Mouse (Mus musculus) erythroblast, embryonic 14.5 days (primary cell): ENCODE data around the gene Zfp106.

Experiments
- GATA1 ChIP-seq: IDR thresholded peaks from 2 replicates; pipeline ENCODE4 v1.6.1; 2012; ENCODE audit warnings: low read length, inconsistent platforms, mixed read lengths
- TAL1 ChIP-seq: IDR thresholded peaks from 3 replicates; pipeline ENCODE4 v1.6.1; 2012; ENCODE audit warnings: low read length, inconsistent platforms, mixed read lengths

DNA sequence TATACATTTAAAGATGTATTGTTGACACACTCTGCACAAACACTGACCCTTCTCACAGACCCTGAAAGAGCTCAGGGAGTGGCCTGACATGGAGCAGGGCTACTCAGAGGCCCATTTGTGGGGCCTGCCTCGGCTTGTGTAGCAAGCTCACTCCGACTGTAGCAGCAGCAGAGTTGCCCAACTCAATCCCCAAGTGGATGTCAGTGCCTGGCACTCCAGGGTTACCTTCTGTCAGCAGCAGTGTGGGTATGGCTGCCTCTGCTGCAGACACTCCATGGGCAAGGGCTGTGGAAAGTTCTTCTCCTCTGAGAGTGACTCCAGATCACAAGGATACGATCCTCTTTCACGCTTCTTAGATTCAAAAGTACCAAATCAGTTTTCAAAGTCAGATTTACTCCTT lies 103.4 kb downstream of the Zfp106 start:
- no peak for TF ChIP-seq TAL1
- no peak for TF ChIP-seq GATA1
